Mouse (Mus musculus): ENCODE measurements around the gene Atg5.

Atg5 gene

DNA sequence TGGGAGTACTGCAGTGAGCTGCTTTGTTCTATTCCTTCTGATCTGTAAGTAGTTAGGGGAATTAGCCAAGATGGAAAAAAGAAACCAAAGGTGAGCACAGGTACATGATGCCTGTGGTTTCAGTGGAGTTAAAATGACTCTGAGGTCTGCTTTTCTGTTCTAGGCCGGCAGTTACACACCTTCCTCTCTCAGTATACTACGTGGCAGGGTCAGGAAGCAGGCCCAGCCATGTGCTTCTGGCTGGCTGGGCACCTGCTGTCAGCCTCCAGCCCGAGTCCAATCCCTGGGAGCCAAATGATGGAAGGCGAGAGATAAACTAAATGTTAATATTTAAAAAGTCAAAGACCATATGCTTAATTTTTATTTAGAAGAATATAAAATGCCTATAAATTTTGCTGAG, 85.3 kb downstream of the Atg5 start:
- DNase-seq (ENCODE audit: low read depth, low spot score) = no peak

- DNase-seq (ENCODE audit: low read depth, low spot score) = no peak
Measured at GRCm38 (mm10) chr10:44354393-44354792, 86.2 kb downstream of the Atg5 start.

- DNase-seq (ENCODE audit: low read depth, low spot score) = no peak
Measured at GRCm38 (mm10) chr10:44355216-44355615, 87.1 kb downstream of the Atg5 start.

DNA sequence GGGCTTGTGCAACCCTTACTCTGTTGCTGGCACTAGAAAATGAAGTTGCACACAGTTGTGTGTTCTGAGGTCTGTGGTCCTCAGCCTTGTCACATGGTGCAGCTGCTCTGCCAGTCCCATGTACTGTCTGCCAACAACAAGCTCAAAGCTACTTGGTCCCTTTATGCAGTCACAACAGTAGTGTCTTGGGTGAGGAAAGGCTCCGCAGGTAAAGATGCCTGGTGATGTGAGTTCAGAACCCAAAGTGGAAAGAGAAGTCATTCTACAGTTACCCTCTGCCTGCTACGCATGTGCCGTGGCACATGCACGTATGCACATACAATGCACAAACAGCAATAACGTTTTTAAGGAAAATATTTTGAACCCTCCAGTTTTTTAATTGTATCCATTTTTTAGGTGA, 88.5 kb downstream of the Atg5 start:
- DNase-seq (ENCODE audit: low read depth, low spot score) = no peak

DNA sequence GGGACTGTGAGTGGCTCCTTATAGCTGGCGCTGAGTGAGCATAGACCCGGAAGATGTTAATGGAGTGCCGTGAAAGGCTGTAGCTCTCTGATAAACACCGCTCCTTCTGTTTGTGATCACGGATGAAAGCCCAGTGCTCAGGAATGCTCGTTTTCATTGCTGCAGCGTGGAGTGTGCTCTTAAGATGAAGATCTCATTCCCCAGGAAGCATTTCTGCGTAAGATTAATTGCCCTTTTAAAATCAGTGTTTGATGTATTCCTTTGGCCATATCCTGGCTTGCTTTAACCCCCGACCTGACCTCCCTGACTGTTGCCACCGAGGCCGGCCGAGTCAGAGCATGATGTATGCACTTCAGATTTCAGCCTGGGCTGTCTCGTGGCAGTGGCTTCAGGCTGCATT, 89.2 kb downstream of the Atg5 start:
- DNase-seq (ENCODE audit: low read depth, low spot score) = no peak

GRCm38 (mm10) chr10:44358816-44359215, 90.7 kb downstream of the Atg5 start:
- DNase-seq (ENCODE audit: low read depth, low spot score) = peak; percentile 79

- no peak for DNase-seq (ENCODE audit: low read depth, low spot score)
Measured at GRCm38 (mm10) chr10:44360632-44361031, 92.5 kb downstream of the Atg5 start.

- DNase-seq (ENCODE audit: low read depth, low spot score) = no peak
Measured at GRCm38 (mm10) chr10:44362435-44362834, 94.3 kb downstream of the Atg5 start.

GRCm38 (mm10) chr10:44362846-44363245, 94.7 kb downstream of the Atg5 start:
- no peak for DNase-seq (ENCODE audit: low read depth, low spot score)

DNA sequence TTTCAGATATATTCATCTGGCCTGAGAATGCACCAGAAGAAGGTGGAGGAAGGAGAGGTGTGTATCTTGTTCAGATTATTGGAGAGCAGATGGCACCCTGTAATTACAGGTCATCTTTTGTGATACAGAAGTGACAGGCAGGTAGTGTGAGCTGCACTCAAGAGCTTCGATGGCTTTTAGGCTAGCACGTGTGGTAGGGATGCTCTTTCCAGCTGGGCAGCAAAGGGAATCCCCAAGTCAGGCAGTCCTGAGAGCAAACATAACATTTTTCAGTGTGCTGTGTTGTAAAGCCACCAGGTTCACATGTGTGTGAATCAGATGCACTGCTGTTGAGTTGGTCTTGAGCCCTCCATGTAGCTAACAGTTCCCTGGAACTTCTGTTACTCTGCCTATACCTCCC, 98.0 kb downstream of the Atg5 start:
- DNase-seq (ENCODE audit: low read depth, low spot score) = no peak

- DNase-seq (ENCODE audit: low read depth, low spot score) = no peak
Measured at GRCm38 (mm10) chr10:44367043-44367442, 98.9 kb downstream of the Atg5 start.

- peak; percentile 92 for DNase-seq (ENCODE audit: low read depth, low spot score)
Measured at GRCm38 (mm10) chr10:44368596-44368995, 100.4 kb downstream of the Atg5 start.

- peak; percentile 92 for DNase-seq (ENCODE audit: low read depth, low spot score)
Measured at GRCm38 (mm10) chr10:44370666-44371065, 102.5 kb downstream of the Atg5 start.

DNA sequence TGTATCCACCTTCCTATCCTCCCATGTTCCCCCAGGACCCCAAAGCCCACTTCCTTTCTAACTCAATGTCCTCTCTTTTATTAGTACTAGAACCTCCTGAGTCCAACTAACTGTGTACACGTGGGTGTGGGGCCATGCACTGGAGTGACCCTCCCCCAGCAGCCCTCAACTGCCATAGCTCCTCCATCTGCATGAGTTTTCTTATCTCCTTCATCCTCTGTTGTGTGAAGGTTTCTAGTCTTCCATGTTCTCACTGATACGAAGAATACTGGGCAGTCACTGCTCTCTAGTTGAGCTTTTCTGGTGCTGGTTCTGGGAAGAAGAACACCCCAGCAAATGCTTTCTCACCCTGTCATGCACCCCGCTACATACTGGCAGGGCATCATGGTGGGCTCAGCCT, 104.1 kb downstream of the Atg5 start:
- no peak for DNase-seq (ENCODE audit: low read depth, low spot score)

GRCm38 (mm10) chr10:44374678-44375077, 106.5 kb downstream of the Atg5 start:
- DNase-seq (ENCODE audit: low read depth, low spot score) = no peak

- no peak for DNase-seq (ENCODE audit: low read depth, low spot score)
Measured at GRCm38 (mm10) chr10:44375501-44375900, 107.3 kb downstream of the Atg5 start.

DNA sequence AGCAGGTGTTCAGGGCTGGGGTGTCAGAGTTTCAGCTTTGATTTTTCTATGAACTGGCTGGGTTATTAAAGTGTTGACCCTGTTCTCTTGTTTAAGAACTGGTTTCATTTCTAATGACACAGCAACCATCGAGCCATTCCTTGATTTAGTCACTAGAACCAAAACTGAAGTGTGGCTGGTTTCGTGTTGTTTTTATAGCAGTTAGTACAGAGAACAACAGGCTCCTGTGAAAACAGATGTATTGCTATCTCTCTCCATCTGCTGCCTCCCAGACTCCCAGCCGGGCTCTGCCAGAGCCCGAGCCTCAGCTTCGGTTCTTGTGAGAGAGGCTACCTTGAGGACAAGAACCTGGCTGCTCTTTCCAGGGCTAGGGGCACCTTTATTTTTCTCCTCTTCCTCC, 109.7 kb downstream of the Atg5 start:
- no peak for DNase-seq (ENCODE audit: low read depth, low spot score)

GRCm38 (mm10) chr10:44378403-44378802, 110.2 kb downstream of the Atg5 start:
- no peak for DNase-seq (ENCODE audit: low read depth, low spot score)

- peak; percentile 39 for DNase-seq (ENCODE audit: low read depth, low spot score)
Measured at GRCm38 (mm10) chr10:44380476-44381208, 112.5 kb downstream of the Atg5 start.

DNA sequence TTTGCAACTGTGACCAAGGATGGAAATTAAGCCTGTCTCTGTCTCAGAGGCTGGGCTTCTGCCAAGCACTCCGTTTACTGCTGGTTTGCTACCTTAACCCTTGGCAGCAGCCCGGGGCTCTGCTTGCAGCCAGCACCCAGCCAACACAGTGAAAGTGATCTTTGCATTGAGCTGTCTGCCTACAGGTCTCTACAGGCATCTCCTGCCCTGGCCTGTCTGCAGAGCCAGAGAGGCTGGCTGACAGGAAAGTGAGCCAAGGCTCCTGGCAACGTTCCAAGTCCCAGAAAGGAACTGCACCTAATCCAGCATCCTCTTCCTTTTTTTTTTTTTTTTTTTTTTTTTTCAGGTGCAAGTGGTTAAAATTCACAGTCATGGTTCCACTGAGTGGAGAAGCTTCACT, 113.2 kb downstream of the Atg5 start:
- DNase-seq (ENCODE audit: low read depth, low spot score) = peak; percentile 34

- no peak for DNase-seq (ENCODE audit: low read depth, low spot score)
Measured at GRCm38 (mm10) chr10:44381948-44382347, 113.8 kb downstream of the Atg5 start.

DNA sequence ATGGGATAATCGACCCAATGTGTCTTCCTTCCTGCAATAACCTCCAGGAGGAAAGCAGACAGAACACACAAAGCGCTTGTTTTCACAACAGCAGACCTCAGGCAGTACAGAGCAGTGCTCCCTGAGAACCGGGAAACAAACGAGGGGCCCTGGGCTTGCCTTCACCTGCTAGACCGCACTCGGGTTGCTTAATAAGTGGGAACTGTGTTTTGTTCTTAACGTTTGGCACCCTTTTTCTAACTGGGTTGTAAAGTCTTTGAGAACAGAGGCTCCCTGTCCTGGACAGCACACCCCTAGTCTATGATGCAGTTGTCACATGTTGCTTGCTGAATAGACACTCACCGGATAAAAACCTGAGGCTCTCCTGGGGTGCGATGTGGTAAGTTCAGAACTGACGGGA, 115.1 kb downstream of the Atg5 start:
- DNase-seq (ENCODE audit: low read depth, low spot score) = no peak

DNA sequence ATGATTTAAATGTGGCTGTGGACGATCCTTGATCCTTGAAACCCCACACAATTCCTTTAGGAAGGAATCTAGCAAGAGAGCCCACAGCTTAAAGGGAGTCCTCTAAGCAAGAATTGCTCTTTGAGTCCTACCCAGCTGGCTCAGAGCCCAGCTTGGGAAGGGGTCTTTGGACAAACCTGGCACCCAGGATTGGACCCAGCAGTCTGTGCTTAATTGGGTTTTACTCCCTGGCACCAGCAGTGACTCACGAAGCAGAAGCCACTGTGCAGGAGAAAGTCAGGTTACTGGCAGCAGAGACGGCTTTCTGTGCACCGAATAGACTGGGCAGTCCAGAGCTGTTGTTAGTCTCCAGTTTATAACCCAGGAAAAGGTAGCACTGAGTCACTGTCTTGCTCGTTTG, 117.1 kb downstream of the Atg5 start:
- DNase-seq (ENCODE audit: low read depth, low spot score) = no peak

DNA sequence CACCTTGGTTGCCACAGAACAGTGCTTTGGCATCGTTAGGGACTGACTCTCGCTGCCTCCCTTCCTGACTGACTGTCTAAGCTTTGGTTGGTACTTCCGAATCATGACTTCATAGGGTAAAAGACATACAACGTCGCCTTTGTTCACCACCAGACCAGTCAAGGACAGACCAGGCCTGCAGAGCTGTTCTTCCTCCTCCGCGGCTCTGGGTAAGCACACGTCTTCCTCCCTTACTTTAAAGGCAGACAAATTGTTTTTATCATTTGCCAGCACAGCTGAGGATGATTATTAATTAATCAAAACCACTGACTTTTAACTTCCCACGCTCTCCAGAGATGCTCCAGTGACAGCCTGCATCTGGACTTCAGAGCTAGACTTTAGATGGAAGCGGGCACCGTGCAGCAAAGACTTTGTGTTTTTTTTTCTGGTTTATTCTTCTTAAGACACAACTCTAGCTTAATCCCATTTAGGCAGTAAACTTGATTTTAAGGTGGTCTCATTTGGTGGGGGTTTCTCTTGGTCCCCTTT, 120.6 kb downstream of the Atg5 start:
- DNase-seq (ENCODE audit: low read depth, low spot score) = no peak

Data from R1 (cell line).